Mouse (Mus musculus): ENCODE data around the gene Clstn1.

DNA sequence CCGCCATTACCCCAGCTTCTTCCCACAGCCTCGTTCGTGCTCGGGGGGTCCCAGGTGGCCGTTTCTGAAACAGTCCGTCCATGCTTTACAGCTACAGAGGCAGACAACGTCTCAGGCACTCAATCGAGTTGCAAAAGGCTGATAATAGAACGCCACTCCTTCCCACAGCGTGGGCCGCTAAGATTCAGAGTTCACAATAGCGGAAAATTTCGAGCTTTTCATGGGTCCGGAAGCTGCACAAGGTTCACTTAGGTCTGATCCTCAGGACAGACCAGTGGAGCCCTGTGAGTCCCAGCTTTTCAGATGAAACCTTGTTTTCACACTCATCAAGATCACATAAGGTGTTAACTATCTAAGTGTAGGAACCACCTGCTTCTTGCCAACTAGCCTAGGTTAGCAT, 102.6 kb downstream of the Clstn1 start:
- TF ChIP-seq CTCF (IDR thresholded peaks at IDR 0.05; ENCODE audit: extremely low read depth, insufficient read depth, insufficient read length, insufficient replicate concordance) (no peak), POLR2A (IDR thresholded peaks at IDR 0.05; ENCODE audit: low read depth, low read length) (no peak)
